Mouse (Mus musculus) spleen, postnatal 4 days (tissue): ENCODE results near the gene Lrrc8c.
"Not testable (repeated sequence)": the region's sequence is repeated elsewhere in the genome, so short reads cannot be mapped to it uniquely, and the experiment has no call there.

Source experiments
- DNase-seq, 2 experiments: peaks; one replicate each; pipeline ENCODE4 v3.0.0; 2022; ENCODE audit warnings: low spot score in 2 of 2

The Lrrc8c gene

DNA sequence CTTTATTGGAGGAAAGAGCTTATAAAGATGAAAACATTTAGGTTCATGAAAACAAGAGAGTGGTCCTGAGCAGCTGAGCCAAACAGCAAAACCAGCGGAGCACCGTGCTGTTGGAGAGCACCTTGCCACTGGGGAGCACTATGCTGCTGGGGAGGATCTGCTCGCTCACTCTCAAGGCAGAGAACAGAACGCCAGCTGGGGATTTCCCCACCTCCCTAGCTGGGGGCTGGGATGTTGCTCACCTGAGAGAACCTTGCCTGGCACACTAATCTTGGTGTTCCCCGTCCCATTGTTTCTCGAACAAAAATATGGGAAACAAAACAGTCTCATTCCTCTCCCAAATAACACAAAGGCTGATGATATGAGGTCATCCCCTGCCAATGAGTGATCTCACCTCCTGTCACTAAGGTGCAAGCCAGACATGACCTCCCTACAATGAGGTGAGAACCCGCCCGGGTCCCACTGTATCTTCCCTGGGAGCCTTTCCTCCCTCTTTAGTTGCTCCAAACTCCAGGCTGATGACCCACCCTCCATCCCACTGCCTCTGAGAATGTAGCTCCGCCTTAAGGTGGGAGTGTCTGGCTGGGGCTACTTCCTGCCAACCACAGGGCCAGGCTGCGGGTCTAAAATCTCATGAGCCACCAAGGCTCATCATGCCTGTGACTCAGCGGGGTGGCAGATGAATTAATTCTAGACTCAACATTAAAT is 117.5 kb downstream of the Lrrc8c start:
- no peak for DNase-seq

- DNase-seq, result not testable (repeated sequence)
These were observed 119.1 kb downstream of the Lrrc8c start for GRCm38 (mm10) chr5:105638266-105638665.

DNA sequence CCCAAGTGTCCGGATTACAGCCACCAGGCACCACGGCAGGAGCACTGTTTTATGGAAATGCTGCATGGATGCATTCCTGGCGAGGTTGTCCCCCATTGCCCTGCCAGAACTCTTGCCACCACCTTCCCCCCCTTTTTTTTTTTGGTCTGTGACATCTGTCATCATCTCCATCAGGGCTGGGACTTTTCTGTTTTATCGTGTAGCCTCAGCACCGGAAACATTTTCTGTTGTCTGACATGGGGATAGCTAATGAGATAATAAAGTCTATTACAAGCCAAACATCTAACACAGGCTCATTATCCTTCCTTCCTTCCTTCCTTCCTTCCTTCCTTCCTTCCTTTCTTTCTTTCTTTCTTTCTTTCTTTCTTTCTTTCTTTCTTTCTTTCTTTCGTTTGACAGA is 119.7 kb downstream of the Lrrc8c start:
- DNase-seq, result no peak

GRCm38 (mm10) chr5:105639363-105639762 is 120.2 kb downstream of the Lrrc8c start:
- DNase-seq, result no peak

DNA sequence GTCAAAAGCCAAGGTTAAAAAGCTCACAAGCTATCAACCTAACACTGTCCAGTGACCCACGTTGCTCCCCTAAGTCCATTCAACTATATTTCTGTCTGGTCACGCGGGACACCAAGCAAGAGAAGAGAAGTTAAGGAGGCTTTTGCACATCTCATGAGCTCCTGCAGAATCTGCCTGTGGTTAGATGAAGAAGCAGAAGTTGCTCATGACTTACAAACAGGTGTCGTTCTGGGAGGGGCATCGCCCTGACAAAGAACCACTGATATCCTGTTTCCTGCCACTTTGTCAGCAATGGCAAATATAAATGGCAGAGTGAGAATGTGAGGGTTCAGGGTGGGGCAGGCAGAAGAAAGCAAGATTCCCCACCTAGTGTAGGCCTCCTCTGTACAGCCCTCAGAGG is 123.3 kb downstream of the Lrrc8c start:
- DNase-seq, result peak in 1 of 2 experiments; percentile 37

DNA sequence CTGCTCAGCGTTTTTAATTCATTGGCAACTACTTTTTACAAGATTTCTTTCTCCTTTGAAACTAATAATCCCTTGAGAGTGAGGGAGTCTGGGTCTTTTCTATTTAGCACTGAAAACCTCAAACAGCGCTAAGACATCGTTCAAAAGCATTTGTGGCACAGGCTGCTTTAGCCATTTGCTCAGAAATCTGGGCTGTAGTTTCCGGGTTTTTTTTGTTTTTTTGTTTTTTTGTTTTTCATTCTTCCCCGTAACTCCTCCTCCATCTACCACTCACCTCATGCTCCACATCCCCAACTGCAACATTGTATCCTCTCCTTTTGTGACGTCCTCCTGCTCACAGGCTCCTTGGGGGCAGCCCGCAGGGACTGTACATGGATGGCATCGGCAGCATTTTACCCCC is 124.1 kb downstream of the Lrrc8c start:
- no peak for DNase-seq

DNA sequence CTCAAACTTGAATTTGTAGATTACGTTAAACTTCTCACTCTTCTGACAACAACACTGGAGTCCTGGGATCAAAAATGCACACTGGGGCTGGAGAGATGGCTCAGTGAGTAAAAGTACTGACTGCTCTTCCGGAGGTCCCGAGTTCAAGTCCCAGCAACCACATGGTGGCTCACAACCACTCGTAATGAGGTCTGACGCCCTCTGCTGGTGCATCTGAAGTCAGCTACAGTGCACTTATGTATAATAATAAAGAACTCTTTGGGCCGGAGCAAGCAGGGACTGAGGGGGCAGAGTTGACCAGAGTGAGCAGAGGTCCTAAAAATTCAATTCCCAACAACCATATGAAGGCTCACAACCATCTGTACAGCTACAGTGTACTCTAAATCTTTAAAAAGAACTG is 125.0 kb downstream of the Lrrc8c start:
- no peak for DNase-seq

GRCm38 (mm10) chr5:105647094-105647493 is 127.9 kb downstream of the Lrrc8c start:
- DNase-seq, result no peak

DNA sequence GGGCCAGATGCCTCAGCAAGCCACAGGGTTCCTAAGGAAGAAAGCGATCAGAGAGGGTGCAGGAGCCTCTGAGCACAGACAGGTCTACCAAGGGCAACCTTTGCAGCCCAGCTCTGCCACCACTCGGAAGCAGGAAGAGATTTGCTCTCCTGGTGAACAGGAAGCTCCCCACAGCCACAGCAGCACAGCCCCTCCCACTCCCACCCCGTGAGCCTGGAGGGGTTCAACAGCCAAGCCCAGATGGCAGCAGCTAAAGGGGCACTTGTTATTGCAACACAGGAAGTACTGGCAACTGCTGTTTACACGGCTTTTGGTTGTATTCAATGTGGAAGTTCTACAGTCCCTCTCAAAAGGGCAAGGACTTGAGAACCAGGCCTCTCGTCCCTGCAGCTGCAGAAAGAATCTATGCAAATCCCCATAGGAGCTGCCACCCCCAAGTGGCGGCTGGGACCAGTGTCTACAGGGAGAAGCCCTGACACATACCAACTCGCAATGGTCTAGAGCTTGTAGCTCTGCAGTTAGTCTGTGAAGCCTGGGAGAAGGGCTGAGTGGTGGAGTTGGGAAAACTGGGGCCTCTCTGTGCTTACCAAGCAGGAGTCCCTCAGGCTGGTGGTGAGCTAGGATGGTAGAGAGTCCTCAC is 129.6 kb downstream of the Lrrc8c start:
- DNase-seq, result peak; percentile 75 to 83

DNA sequence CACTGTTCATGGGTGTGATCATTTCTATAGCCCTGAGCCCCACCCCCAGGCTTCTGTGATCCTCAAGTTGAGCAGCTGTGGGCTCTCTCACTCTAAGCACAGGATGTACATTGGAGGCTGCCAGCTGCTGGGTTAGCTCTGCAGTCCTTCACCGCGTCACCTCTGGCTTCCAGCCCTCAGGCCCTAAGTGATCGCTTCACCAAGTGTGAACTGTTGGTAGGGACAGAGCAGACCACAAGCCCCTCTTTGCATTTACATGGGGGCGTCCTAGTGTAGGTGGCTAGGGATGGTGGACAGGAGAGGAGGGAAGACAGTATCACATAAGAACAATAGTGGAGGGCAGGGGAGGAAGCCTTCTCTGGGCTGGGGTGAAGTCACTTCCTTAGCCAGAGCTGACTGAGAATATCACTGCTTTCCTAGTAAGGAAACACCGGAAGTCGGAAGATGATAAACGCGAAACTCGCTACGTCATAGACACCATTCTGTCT is 130.4 kb downstream of the Lrrc8c start:
- peak; percentile 50 to 76 for DNase-seq

DNA sequence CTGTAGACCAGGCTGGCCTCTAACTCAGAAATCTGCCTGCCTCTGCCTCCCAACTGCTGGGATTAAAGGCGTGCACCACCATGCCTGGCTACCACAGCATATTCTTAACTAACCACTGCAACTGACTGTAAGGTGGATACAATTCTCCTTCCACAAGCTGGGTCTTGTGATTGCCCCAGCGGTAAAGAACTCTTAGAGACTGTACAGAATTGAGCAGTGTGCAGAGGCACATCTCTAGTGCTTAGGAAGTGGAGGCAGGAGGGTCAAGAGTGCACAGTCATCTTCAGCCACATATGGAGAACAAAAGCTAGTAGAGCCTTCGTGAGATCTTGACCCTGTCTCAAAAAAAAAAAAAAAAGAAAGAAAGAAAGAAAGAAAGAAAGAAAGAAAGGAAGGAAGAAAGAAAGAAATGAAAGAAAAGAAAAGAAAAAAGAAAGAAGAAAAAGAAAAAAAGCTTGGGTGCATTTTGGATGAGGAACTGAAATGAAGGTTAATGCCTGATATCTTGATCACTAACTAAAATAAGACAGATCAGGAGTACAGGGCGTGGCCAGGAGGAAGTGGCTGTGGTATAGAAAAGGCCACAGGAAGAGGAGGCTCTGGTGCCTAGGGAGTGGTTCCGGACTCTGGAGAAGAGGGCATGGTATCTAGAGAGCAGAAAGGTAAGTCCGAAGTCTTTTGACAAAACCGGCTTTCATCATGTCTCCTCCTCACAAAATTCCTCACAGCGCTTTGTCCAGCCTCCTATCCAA is 131.7 kb downstream of the Lrrc8c start:
- DNase-seq, result peak in 1 of 2 experiments; percentile 35

GRCm38 (mm10) chr5:105651561-105651991 is 132.4 kb downstream of the Lrrc8c start:
- no peak for DNase-seq

DNA sequence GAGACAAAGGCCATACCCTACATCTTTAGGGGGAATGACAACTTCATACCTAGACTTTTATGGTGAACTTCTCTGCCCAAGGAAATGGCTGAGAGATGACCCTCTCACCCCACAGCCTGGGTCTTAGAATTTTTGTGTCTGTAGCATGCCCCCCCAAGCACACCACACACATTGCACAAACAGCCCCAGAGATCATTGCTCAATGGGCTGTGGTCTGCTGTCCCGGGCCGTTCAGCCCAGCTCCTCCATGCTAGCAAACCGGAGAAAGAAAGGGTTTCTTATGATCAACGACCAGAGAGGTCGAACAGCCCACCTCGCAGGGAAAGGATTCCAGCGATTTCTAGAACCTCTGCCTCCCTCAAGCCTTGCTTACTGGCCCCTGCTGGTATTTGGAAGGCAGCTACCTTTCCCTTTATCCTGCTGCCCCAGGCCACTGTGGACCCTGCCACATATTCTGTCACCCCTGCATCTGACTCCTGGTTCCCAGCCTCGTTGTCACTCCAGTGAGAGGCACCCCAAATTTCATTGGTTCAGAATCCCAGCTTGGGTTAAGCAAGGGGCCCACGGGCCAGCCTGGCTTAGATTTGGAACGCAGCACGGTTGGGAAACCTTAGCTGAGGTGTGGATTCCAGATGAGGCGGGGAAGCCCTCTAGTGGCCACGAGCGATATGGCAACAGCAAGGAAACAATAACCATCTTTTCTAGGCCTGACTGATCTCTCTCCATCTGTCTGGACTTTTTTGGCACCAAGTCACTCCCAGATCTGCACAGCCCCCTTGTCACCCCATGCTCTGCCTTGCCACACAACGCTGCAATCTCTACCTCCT is 135.3 kb downstream of the Lrrc8c start:
- DNase-seq, result peak; percentile 77 to 92

DNA sequence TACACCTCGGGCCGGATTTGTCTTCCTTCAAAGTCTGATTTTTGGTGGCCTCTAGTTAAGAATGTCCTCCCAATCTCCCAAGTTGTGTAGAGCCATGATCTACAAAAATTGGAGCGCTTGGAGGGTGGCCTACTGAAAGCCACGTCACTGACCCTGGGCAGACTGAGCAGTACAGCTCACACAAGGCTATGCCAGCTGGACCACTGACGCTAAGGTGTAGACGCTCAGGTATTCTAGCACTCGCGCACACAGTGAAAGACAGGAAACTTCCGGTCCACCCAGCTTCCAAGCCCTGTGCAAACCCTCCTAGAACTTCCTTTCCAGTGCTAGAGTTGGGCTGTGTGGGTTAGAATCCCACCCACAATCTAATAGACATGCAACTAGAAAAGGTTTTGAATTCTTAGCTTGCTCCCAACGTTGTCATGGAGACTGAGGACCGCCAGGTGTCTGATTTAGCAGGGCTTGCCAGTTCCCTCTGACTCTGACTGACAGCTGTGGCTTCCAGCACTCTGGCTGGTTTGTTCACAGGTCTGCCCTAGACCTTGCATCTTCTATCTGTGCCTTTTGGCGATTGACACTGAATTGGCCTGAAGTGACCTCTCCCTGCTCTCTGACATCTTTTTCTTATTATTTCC is 136.0 kb downstream of the Lrrc8c start:
- DNase-seq, result no peak

- DNase-seq, result no peak
These were observed 142.7 kb downstream of the Lrrc8c start for GRCm38 (mm10) chr5:105661894-105662293.
